Mouse (Mus musculus) hindbrain, embryonic 11.5 days (tissue): ENCODE data around the gene Gm13283. TPM values are rescaled to one million over a fixed set of nuclear protein-coding genes. Genes with fewer than 3 reads are reported as not detected.
"Not testable (repeated sequence)": the region's sequence is repeated elsewhere in the genome, so short reads cannot be mapped to it uniquely, and the experiment has no call there.

ENCODE experiments used
- ATAC-seq: fragments of 200-750 bp; cut with Nextera tagmentation; 2 replicates; pipeline ENCODE4 v1.8.0; 2017; ENCODE audit warnings: mild to moderate bottlenecking, moderate TSS enrichment, moderate library complexity; ENCODE audit not compliant: low FRiP score
- DNase-seq: peaks from one replicate; pipeline ENCODE4 v3.0.0-alpha.2; 2015; ENCODE audit warnings: low spot score
- H3K27ac ChIP-seq: fragments of 300-500 bp; sonication (generic); 2 replicates; pipeline ENCODE4 v1.5.1; 2014; ENCODE audit warnings: mild to moderate bottlenecking, low read depth, low read length
- H3K27me3 ChIP-seq: fragments of 300-500 bp; sonication (generic); 2 replicates; pipeline ENCODE4 v1.6.1; 2014; ENCODE audit warnings: mild to moderate bottlenecking, low read length, moderate library complexity, mixed read lengths; ENCODE audit not compliant: control insufficient read depth, insufficient read depth
- H3K36me3 ChIP-seq: fragments of 300-500 bp; sonication (generic); 2 replicates; pipeline ENCODE4 v1.6.1; 2014; ENCODE audit warnings: mild to moderate bottlenecking, low read length, moderate library complexity, mixed read lengths; ENCODE audit not compliant: control insufficient read depth, insufficient read depth
- H3K4me1 ChIP-seq: fragments of 300-500 bp; sonication (generic); replicated peaks from 2 replicates; pipeline ENCODE4 v1.6.1; 2014; ENCODE audit warnings: low read length, mixed read lengths; ENCODE audit not compliant: control insufficient read depth, insufficient read depth
- H3K4me2 ChIP-seq: fragments of 300-500 bp; sonication (generic); replicated peaks from 2 replicates; pipeline ENCODE4 v1.6.1; 2014; ENCODE audit warnings: mild to moderate bottlenecking, low read depth, low read length
- H3K4me3 ChIP-seq: fragments of 300-500 bp; sonication (generic); 2 replicates; pipeline ENCODE4 v1.5.1; 2014; ENCODE audit warnings: low read depth, low read length
- H3K9ac ChIP-seq: fragments of 300-500 bp; sonication (generic); 2 replicates; pipeline ENCODE4 v1.6.1; 2014; ENCODE audit warnings: low read depth, low read length
- H3K9me3 ChIP-seq: fragments of 300-500 bp; sonication (generic); 2 replicates; pipeline ENCODE4 v1.6.1; 2016; ENCODE audit warnings: low read length; ENCODE audit not compliant: control insufficient read depth
- WGBS: fragments of 180-500 bp; shearing (Covaris S2); extraction: QIAGEN DNeasy Blood & Tissue Kit; methylation state at CpG from one replicate; pipeline ENCODE4 v1.1.7; 2014; 5-methylcytosine and 5-hydroxymethylcytosine counted together
- polyA plus RNA-seq: library from polyadenylated mRNA; unstranded; fragments of >200 nt; fragmentation: Nextera tagmentation; extraction: Ambion mirVana; gene quantifications from 2 replicates; pipeline ENCODE4 v1.2.1, GENCODE M21; 2014

Gm13283 gene
- polyA plus RNA-seq, 1 experiment from 2014 or later = 0.20 TPM

DNA sequence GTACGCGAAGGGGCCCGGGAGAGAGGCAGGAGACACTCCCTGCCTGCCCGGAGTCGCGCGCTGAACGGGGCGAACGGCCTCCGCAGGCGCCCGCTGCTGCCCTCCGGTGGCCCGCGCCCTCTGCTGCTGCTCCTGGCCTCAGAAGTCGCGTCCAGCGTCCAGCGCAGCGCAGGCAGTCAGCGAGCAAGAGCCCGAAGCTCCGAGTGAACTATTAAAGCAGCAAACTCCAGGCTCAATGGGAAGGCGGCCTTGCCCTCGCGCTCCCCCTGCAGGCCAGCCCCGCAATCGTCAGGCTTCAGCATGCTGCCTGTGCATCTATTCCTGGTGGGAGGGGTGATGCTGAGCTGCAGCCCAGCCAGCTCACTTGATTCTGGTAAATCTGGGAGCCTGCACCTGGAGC lies 43.0 kb downstream of the Gm13283 start, which contains the start of gene Gm13287:
Gm13287 (plus strand) TSS at position 301 of the 400 bp plus-strand sequence.
- H3K9ac ChIP-seq, ATAC-seq, H3K9me3 ChIP-seq, H3K4me2 ChIP-seq, H3K27me3 ChIP-seq, H3K36me3 ChIP-seq, H3K27ac ChIP-seq, H3K4me1 ChIP-seq, H3K4me3 ChIP-seq, DNase-seq: not testable (repeated sequence)
- WGBS = no CpG with 5 or more reads among the region's 29 CpGs

DNA sequence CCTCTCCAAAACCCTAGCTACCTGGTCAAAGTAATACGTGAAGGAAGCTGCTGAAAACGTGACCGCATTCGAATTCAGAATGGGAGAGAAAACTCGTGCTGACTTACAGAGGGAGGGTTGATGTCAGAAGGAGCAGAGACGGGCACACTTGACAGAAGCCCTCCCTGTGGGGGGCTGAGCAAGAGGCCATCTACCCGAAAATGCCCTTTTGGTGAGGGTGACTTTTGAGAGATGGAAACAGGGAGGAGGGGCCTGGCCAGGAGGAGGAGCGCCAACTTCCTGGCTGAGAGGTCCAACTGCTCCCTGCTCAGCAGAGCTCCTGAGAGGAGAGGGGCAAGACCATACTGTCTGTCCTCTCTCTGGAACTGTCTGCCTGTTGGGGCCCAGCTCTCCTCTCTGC lies 45.3 kb downstream of the Gm13283 start, which contains the start of gene Gm13288:
Gm13288 (plus strand) TSS at position 301 of the 400 bp plus-strand sequence.
- not testable (repeated sequence) for H3K36me3 ChIP-seq, H3K4me3 ChIP-seq, ATAC-seq, DNase-seq, H3K9me3 ChIP-seq, H3K27me3 ChIP-seq, H3K4me2 ChIP-seq, H3K9ac ChIP-seq, H3K4me1 ChIP-seq, H3K27ac ChIP-seq
- WGBS = no CpG with 5 or more reads among the region's 8 CpGs

DNA sequence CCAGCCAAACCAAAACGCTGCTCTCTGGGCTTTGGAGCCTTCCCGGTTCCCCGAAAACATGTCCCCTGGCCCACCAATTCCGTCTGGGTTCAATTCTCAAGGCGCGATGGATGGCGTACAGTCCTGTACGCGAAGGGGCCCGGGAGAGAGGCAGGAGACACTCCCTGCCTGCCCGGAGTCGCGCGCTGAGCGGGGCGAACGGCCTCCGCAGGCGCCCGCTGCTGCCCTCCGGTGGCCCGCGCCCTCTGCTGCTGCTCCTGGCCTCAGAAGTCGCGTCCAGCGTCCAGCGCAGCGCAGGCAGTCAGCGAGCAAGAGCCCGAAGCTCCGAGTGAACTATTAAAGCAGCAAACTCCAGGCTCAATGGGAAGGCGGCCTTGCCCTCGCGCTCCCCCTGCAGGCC lies 45.8 kb downstream of the Gm13283 start:
- not testable (repeated sequence) for H3K36me3 ChIP-seq, DNase-seq, H3K4me2 ChIP-seq, H3K9me3 ChIP-seq, H3K27ac ChIP-seq, H3K9ac ChIP-seq, H3K4me1 ChIP-seq, H3K27me3 ChIP-seq, ATAC-seq, H3K4me3 ChIP-seq
- 0% methylated on average over 6 of the region's 34 CpGs for WGBS

Other genes starting within 250 kb of the Gm13283 start
- gene Ifnb1, start 237.3 kb upstream of the Gm13283 start, polyA plus RNA-seq = not detected in 2 replicates
- not detected in 2 replicates for gene Ifna15, start 201.9 kb upstream of the Gm13283 start, polyA plus RNA-seq
- not detected in 2 replicates for gene Ifna14, start 188.3 kb upstream of the Gm13283 start, polyA plus RNA-seq
- gene Ifna9, start 167.7 kb upstream of the Gm13283 start, polyA plus RNA-seq = not detected in 2 replicates
- gene Ifna12, start 156.7 kb upstream of the Gm13283 start, polyA plus RNA-seq = not detected in 2 replicates
- not detected in 2 replicates for gene C87499, start 125.7 kb upstream of the Gm13283 start, polyA plus RNA-seq
- gene Ifna13, start 115.7 kb upstream of the Gm13283 start, polyA plus RNA-seq = not detected in 2 replicates
- gene Ifna16, start 83.2 kb upstream of the Gm13283 start, polyA plus RNA-seq = not detected in 2 replicates
- gene Ifna2, start 76.2 kb upstream of the Gm13283 start, polyA plus RNA-seq = not detected in 2 replicates
- not detected in 2 replicates for gene Ifnab, start 68.8 kb upstream of the Gm13283 start, polyA plus RNA-seq
- gene Gm26566, start 38.3 kb upstream of the Gm13283 start, polyA plus RNA-seq = 0.77 and 1.2 TPM in 2 replicates
- gene Klhl9, start 37.7 kb upstream of the Gm13283 start, polyA plus RNA-seq = 136 and 150 TPM in 2 replicates
- not detected in 2 replicates for gene Gm13271, start 5.3 kb upstream of the Gm13283 start, polyA plus RNA-seq
- not detected in 2 replicates for gene Gm13290, start 13.7 kb downstream of the Gm13283 start, polyA plus RNA-seq
- gene Gm13289, start 16.8 kb downstream of the Gm13283 start, polyA plus RNA-seq = not detected in 2 replicates
- gene Gm13272, start 19.7 kb downstream of the Gm13283 start, polyA plus RNA-seq = not detected in 2 replicates
- gene Ifnz, start 22.0 kb downstream of the Gm13283 start, polyA plus RNA-seq = not detected in 2 replicates
- gene Gm13276, start 25.6 kb downstream of the Gm13283 start, polyA plus RNA-seq = not detected in 2 replicates
- not detected in 2 replicates for gene Gm13277, start 28.5 kb downstream of the Gm13283 start, polyA plus RNA-seq
- not detected in 2 replicates for gene Gm13278, start 31.4 kb downstream of the Gm13283 start, polyA plus RNA-seq
- gene Gm13275, start 34.4 kb downstream of the Gm13283 start, polyA plus RNA-seq = not detected in 2 replicates
- gene Gm13279, start 37.3 kb downstream of the Gm13283 start, polyA plus RNA-seq = not detected in 2 replicates
- 0.40 and 0.82 TPM in 2 replicates for gene Gm13285, start 39.5 kb downstream of the Gm13283 start, polyA plus RNA-seq
- not detected in 2 replicates for gene Gm13287, start 43.1 kb downstream of the Gm13283 start, polyA plus RNA-seq
- not detected in 2 replicates for gene Gm13288, start 45.4 kb downstream of the Gm13283 start, polyA plus RNA-seq
- gene Ifna7, start 56.1 kb downstream of the Gm13283 start, polyA plus RNA-seq = not detected in 2 replicates
- not detected in 2 replicates for gene Ifna11, start 59.8 kb downstream of the Gm13283 start, polyA plus RNA-seq
- not detected in 2 replicates for gene Ifna6, start 67.3 kb downstream of the Gm13283 start, polyA plus RNA-seq
- not detected in 2 replicates for gene Ifna5, start 75.4 kb downstream of the Gm13283 start, polyA plus RNA-seq
- not detected in 2 replicates for gene Ifna4, start 81.7 kb downstream of the Gm13283 start, polyA plus RNA-seq
- not detected in 2 replicates for gene Ifna1, start 90.0 kb downstream of the Gm13283 start, polyA plus RNA-seq
- gene Ifne, start 120.1 kb downstream of the Gm13283 start, polyA plus RNA-seq = not detected in 2 replicates